Mouse (Mus musculus): ENCODE measurements at regions not wholly inside any gene's neighbourhood (a gene's known extent, or its start where the extent isn't known, plus 50 kb on each side); places are given as distances from the start of the nearest gene placed in this dataset.

DNA sequence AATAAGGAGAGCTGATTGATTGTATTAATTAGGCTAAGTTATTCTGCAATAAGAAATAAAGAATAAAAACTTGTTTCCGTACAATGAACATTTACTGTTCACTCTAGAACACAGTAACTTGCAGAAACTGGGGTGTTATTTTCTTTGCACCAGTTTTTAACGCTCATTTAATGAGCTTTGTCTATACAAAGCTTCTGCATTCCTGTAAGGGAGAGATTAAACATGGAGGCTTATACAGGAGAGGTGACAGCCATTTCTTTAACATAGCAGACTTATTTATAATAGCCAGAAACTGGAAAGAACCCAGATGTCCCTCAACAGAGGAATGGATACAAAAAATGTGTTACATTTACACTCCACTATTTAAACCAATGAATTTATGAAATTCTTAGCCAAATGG lies 202.8 kb downstream of the Adgra3 start:
- Histone ChIP-seq H3K4me2 (ENCODE audit: insufficient read depth, low read depth, poor library complexity, severe bottlenecking) (no peak overlapping the region), H3K4me1 (ENCODE audit: control insufficient read depth in 1 of 2, insufficient read depth in 2 of 2) (no peaks in the 10 kb centered on the region), H3K27me3 (replicated peaks) (no peaks in the 10 kb centered on the region), H3K9me3 (replicated peaks; ENCODE audit: low read length) (peaks cover 27% of the 10 kb centered on the region), H3K9ac (ENCODE audit: insufficient read depth, low read depth) (no peak overlapping the region), H3K4me3 (replicated peaks in 1 of 3; ENCODE audit: low read depth in 2 of 3, low read length in 2 of 3, poor library complexity in 1 of 3) (no peak overlapping the region), H3K27ac (ENCODE audit: insufficient read depth, low read depth) (no peak overlapping the region), H3K36me3 (replicated peaks in 1 of 2; ENCODE audit: control insufficient read depth in 1 of 2, insufficient read depth in 1 of 2, low read length in 1 of 2) (no peaks in the 10 kb centered on the region), H3K79me2 (replicated peaks; ENCODE audit: control insufficient read depth, extremely low read depth, insufficient read depth, poor library complexity, severe bottlenecking) (no peaks in the 10 kb centered on the region)
- TF ChIP-seq E2F4 (IDR thresholded peaks at IDR 0.05; ENCODE audit: insufficient replicate concordance, low read depth, low read length) (no peak), JUND (conservative IDR thresholded peaks at IDR 0.05; ENCODE audit: low read depth, low read length) (no peak), CHD1 (IDR thresholded peaks at IDR 0.05; ENCODE audit: low read depth, low read length) (no peak), MAX (IDR thresholded peaks at IDR 0.05; ENCODE audit: low read length) (no peak), ZNF384 (IDR thresholded peaks at IDR 0.05; ENCODE audit: low read depth, low read length) (no peak)
- in situ Hi-C loops (cut with MboI; ENCODE audit: low pct_ligation_motif_present, low pct_unique_long_range_greater_than_20kb, low sequenced_read_pairs): no loop called here
- dilution Hi-C loops (cut with MboI; ENCODE audit: extremely low pct_ligation_motif_present, extremely low pct_unique_long_range_greater_than_20kb, low sequenced_read_pairs): no loop called here
- DNase-seq (ENCODE audit: extremely low read depth): no peak

GRCm38 (mm10) chr5:49848680-49849079 lies 210.1 kb downstream of the Adgra3 start:
- peaks cover 27% of the 10 kb centered on the region for H3K9me3 ChIP-seq (replicated peaks; ENCODE audit: low read length)
- no peak overlapping the region for H3K9ac ChIP-seq (ENCODE audit: insufficient read depth, low read depth)
- TF ChIP-seq SMC3 (IDR thresholded peaks at IDR 0.05; ENCODE audit: low read depth, low read length) (no peak), ETS1 (conservative IDR thresholded peaks at IDR 0.05; ENCODE audit: low read depth, low read length) (no peak), CHD1 (IDR thresholded peaks at IDR 0.05; ENCODE audit: low read depth, low read length) (no peak), TCF12 (IDR thresholded peaks at IDR 0.05; ENCODE audit: low read depth, low read length) (no peak), RAD21 (IDR thresholded peaks at IDR 0.05; ENCODE audit: low read depth, low read length) (no peak), CTCF (conservative IDR thresholded peaks at IDR 0.05 in 1 of 2, IDR thresholded peaks at IDR 0.05 in 1 of 2; ENCODE audit: low read depth in 2 of 2, low read length in 2 of 2) (no peak), USF1 (IDR thresholded peaks at IDR 0.05; ENCODE audit: low read depth, low read length) (no peak), POLR2AphosphoS2 (IDR thresholded peaks at IDR 0.05; ENCODE audit: low read depth, low read length) (no peak), MAX (IDR thresholded peaks at IDR 0.05; ENCODE audit: low read length) (no peak), SIN3A (IDR thresholded peaks at IDR 0.05; ENCODE audit: low read length) (no peak), POLR2A (IDR thresholded peaks at IDR 0.05; ENCODE audit: low read depth, low read length) (no peak), JUN (IDR thresholded peaks at IDR 0.05; ENCODE audit: insufficient read depth, low read depth, low read length) (no peak), ZKSCAN1 (IDR thresholded peaks at IDR 0.05; ENCODE audit: borderline replicate concordance, low read depth, low read length) (no peak), PAX5 (IDR thresholded peaks at IDR 0.05; ENCODE audit: low read length) (no peak), NELFE (IDR thresholded peaks at IDR 0.05; ENCODE audit: low read depth, low read length) (no peak), ZNF384 (IDR thresholded peaks at IDR 0.05; ENCODE audit: low read depth, low read length) (no peak), RCOR1 (conservative IDR thresholded peaks at IDR 0.05; ENCODE audit: low read depth, low read length) (no peak), TBP (conservative IDR thresholded peaks at IDR 0.05; ENCODE audit: low read depth, low read length) (no peak), KAT2A (IDR thresholded peaks at IDR 0.05; ENCODE audit: insufficient replicate concordance, low read length) (no peak)
- dilution Hi-C loops (cut with MboI; ENCODE audit: extremely low pct_ligation_motif_present, extremely low pct_unique_long_range_greater_than_20kb, low sequenced_read_pairs) (no loop called here), in situ Hi-C loops (cut with MboI; ENCODE audit: low pct_ligation_motif_present, low pct_unique_long_range_greater_than_20kb, low sequenced_read_pairs) (no loop called here)
- DNase-seq (ENCODE audit: extremely low read depth): no peak
- no peak overlapping the region for H3K27ac ChIP-seq (ENCODE audit: insufficient read depth, low read depth)
- H3K4me3 ChIP-seq (replicated peaks in 1 of 3; ENCODE audit: low read depth in 2 of 3, low read length in 2 of 3, poor library complexity in 1 of 3): no peak overlapping the region
- H3K36me3 ChIP-seq (replicated peaks in 1 of 2; ENCODE audit: control insufficient read depth in 1 of 2, insufficient read depth in 1 of 2, low read length in 1 of 2): no peaks in the 10 kb centered on the region
- no peaks in the 10 kb centered on the region for H3K4me1 ChIP-seq (ENCODE audit: control insufficient read depth in 1 of 2, insufficient read depth in 2 of 2)
- H3K79me2 ChIP-seq (replicated peaks; ENCODE audit: control insufficient read depth, extremely low read depth, insufficient read depth, poor library complexity, severe bottlenecking): no peaks in the 10 kb centered on the region
- no peak overlapping the region for H3K4me2 ChIP-seq (ENCODE audit: insufficient read depth, low read depth, poor library complexity, severe bottlenecking)
- no peaks in the 10 kb centered on the region for H3K27me3 ChIP-seq (replicated peaks)

All from CH12.LX (cell line).